Mouse (Mus musculus): ENCODE data around the gene Lhfpl5.

The Lhfpl5 gene

GRCm38 (mm10) chr17:28572941-28573340 lies 2.5 kb upstream of the Lhfpl5 start:
- no peak for DNase-seq

GRCm38 (mm10) chr17:28580396-28580795 lies 5.0 kb downstream of the Lhfpl5 start:
- DNase-seq = peak; percentile 76

GRCm38 (mm10) chr17:28581056-28581455 lies 5.6 kb downstream of the Lhfpl5 start:
- no peak for DNase-seq

GRCm38 (mm10) chr17:28586509-28586908 lies 11.1 kb downstream of the Lhfpl5 start:
- peak; percentile 39 for DNase-seq

GRCm38 (mm10) chr17:28588591-28588990 lies 13.2 kb downstream of the Lhfpl5 start:
- DNase-seq = no peak

- DNase-seq = no peak
Measured at GRCm38 (mm10) chr17:28590596-28590995, 15.2 kb downstream of the Lhfpl5 start.

- no peak for DNase-seq
Measured at GRCm38 (mm10) chr17:28591476-28591875, 16.0 kb downstream of the Lhfpl5 start.

- peak; percentile 71 for DNase-seq
Measured at GRCm38 (mm10) chr17:28592998-28593397, 17.6 kb downstream of the Lhfpl5 start.

- DNase-seq = no peak
Measured at GRCm38 (mm10) chr17:28593965-28594364, 18.5 kb downstream of the Lhfpl5 start.

GRCm38 (mm10) chr17:28600780-28601179 lies 25.3 kb downstream of the Lhfpl5 start:
- no peak for DNase-seq

GRCm38 (mm10) chr17:28601557-28602250 lies 26.3 kb downstream of the Lhfpl5 start:
- DNase-seq = no peak

- DNase-seq = no peak
Measured at GRCm38 (mm10) chr17:28609543-28609942, 34.1 kb downstream of the Lhfpl5 start.

GRCm38 (mm10) chr17:28612603-28613002 lies 37.2 kb downstream of the Lhfpl5 start:
- DNase-seq = no peak

GRCm38 (mm10) chr17:28613096-28613495 lies 37.7 kb downstream of the Lhfpl5 start:
- no peak for DNase-seq

- no peak for DNase-seq
Measured at GRCm38 (mm10) chr17:28615332-28615731, 39.9 kb downstream of the Lhfpl5 start.

GRCm38 (mm10) chr17:28617636-28618035 lies 42.2 kb downstream of the Lhfpl5 start:
- no peak for DNase-seq

- no peak for DNase-seq
Measured at GRCm38 (mm10) chr17:28618124-28618523, 42.7 kb downstream of the Lhfpl5 start.

- DNase-seq = no peak
Measured at GRCm38 (mm10) chr17:28618775-28619174, 43.3 kb downstream of the Lhfpl5 start.

GRCm38 (mm10) chr17:28621381-28622299 lies 46.2 kb downstream of the Lhfpl5 start:
- peak; percentile 43 for DNase-seq

- DNase-seq = peak; percentile 92
Measured at GRCm38 (mm10) chr17:28622300-28622759, 46.9 kb downstream of the Lhfpl5 start, which contains the start of gene Srpk1. TSS of gene Srpk1 (minus strand) at chr17:28622709.

- DNase-seq = no peak
Measured at GRCm38 (mm10) chr17:28624841-28625240, 49.4 kb downstream of the Lhfpl5 start.

GRCm38 (mm10) chr17:28625327-28625726 lies 49.9 kb downstream of the Lhfpl5 start:
- no peak for DNase-seq

- DNase-seq = no peak
Measured at GRCm38 (mm10) chr17:28626937-28627336, 51.5 kb downstream of the Lhfpl5 start.
